Mouse (Mus musculus) neural tube, embryonic 15.5 days (tissue): Measurements from ENCODE around the gene Il15ra. TPM values are rescaled to one million over a fixed set of nuclear protein-coding genes. Genes with fewer than 3 reads are reported as not detected.

Experiments
- ATAC-seq: fragments of 200-750 bp; cut with Nextera tagmentation; 2 replicates; pipeline ENCODE4 v1.8.0; 2017; ENCODE audit warnings: mild to moderate bottlenecking, moderate TSS enrichment, moderate library complexity; ENCODE audit not compliant: low FRiP score
- H3K27ac ChIP-seq: fragments of 300-500 bp; sonication (generic); replicated peaks from 2 replicates; pipeline ENCODE4 v1.5.1; 2015; ENCODE audit warnings: mild to moderate bottlenecking, inconsistent platforms
- H3K27me3 ChIP-seq: fragments of 300-500 bp; sonication (generic); replicated peaks from 2 replicates; pipeline ENCODE4 v1.6.1; 2015; ENCODE audit warnings: inconsistent platforms
- H3K36me3 ChIP-seq: fragments of 300-500 bp; sonication (generic); 2 replicates; pipeline ENCODE4 v1.6.1; 2015; ENCODE audit warnings: inconsistent platforms
- H3K4me1 ChIP-seq: fragments of 300-500 bp; sonication (generic); 2 replicates; pipeline ENCODE4 v1.6.1; 2015; ENCODE audit warnings: inconsistent platforms
- H3K4me2 ChIP-seq: fragments of 300-500 bp; sonication (generic); 2 replicates; pipeline ENCODE4 v1.6.1; 2015; ENCODE audit warnings: inconsistent platforms, mild to moderate bottlenecking, moderate library complexity
- H3K4me3 ChIP-seq: fragments of 300-500 bp; sonication (generic); replicated peaks from 2 replicates; pipeline ENCODE4 v1.5.1; 2015; ENCODE audit warnings: mild to moderate bottlenecking, inconsistent platforms
- H3K9ac ChIP-seq: fragments of 300-500 bp; sonication (generic); replicated peaks from 2 replicates; pipeline ENCODE4 v1.6.1; 2015; ENCODE audit warnings: mild to moderate bottlenecking, inconsistent platforms
- H3K9me3 ChIP-seq: fragments of 300-500 bp; sonication (generic); replicated peaks from 2 replicates; pipeline ENCODE4 v1.6.1; 2016; ENCODE audit warnings: inconsistent platforms
- WGBS: fragments of 180-500 bp; shearing (Covaris S2); methylation state at CpG from one replicate; pipeline ENCODE4 v1.1.7; 2015; ENCODE audit warnings: mixed read lengths; 5-methylcytosine and 5-hydroxymethylcytosine counted together
- polyA plus RNA-seq: library from polyadenylated mRNA; unstranded; fragments of >200 nt; fragmentation: Nextera tagmentation; extraction: Ambion mirVana; gene quantifications from 2 replicates; pipeline ENCODE4 v1.2.1, GENCODE M21; 2015

Il15ra gene
- 1.6 and 8.1 TPM in 2 replicates for polyA plus RNA-seq

GRCm38 (mm10) chr2:11705201-11706025, at the start of gene Il15ra:
Il15ra (plus strand) TSS chr2:11705290.
- no peak within 1 kb of the TSS for H3K27ac ChIP-seq
- no peaks in the 10 kb centered on the region for H3K9me3 ChIP-seq
- H3K4me1 ChIP-seq, result peaks cover 18% of the 10 kb centered on the region
- WGBS, result under 1% methylated on average over 37 of the region's 37 CpGs
- peak within 1 kb of the TSS; percentile 99 for H3K4me2 ChIP-seq
- peaks cover 24% of the 10 kb centered on the region for H3K27me3 ChIP-seq
- no peaks in the 10 kb centered on the region for H3K36me3 ChIP-seq
- ATAC-seq, result peak; percentile 73
- peak within 1 kb of the TSS; percentile 48 for H3K9ac ChIP-seq
- H3K4me3 ChIP-seq, result peak within 1 kb of the TSS; percentile 57

GRCm38 (mm10) chr2:11657581-11657980, 47.5 kb upstream of the Il15ra start:
- Histone ChIP-seq H3K36me3 (no peaks in the 10 kb centered on the region), H3K4me2 (no peak overlapping the region), H3K9me3 (no peaks in the 10 kb centered on the region), H3K27me3 (no peaks in the 10 kb centered on the region), H3K27ac (no peak overlapping the region), H3K9ac (no peak overlapping the region), H3K4me3 (no peak overlapping the region), H3K4me1 (no peaks in the 10 kb centered on the region)
- 96% methylated on average over 2 of the region's 2 CpGs for WGBS
- ATAC-seq, result no peak

GRCm38 (mm10) chr2:11659263-11659662, 45.8 kb upstream of the Il15ra start:
- Histone ChIP-seq H3K27me3 (no peaks in the 10 kb centered on the region), H3K36me3 (no peaks in the 10 kb centered on the region), H3K27ac (no peak overlapping the region), H3K9me3 (no peaks in the 10 kb centered on the region), H3K4me2 (no peak overlapping the region), H3K4me1 (0 out of 2 replicates have a peak, but pooled peaks cover 3% of the 10 kb centered on the region), H3K9ac (no peak overlapping the region), H3K4me3 (no peak overlapping the region)
- ATAC-seq, result no peak
- 23% methylated on average over 2 of the region's 2 CpGs for WGBS

DNA sequence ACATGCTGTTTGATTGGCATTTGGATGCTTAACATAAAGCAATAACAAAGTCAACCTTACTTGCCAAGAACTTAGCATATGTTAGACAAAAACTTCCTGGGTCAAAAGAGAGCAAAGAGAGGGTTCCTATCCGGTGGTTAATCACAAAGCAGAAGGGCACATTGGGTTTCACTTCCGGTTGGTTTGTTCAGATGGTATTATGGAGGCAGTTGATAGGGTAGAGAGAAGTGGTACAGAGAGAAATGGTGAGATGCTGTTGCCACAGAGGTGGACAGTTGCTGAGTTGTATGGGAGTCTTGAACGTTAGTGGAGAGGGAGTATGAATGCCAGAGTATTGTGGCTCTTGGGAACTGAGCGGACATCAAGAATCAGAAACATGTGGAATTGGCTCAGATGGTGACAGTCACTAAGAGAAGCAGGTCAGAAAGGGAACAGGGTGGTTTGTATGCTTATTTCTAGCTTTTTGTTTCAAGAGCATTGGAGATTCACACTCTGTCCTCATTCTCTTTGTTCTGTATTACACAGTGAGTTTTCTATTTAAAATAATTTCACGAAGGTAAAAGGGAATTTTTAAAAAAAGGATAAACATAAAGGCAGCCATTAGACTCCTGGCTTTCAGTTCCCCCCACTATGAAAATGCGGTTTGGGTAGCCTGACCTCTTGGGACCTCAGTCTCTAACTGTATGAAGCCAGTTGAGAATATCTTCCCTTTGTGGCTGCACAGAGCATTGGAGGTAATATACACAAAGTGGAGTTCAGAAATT, 42.8 kb upstream of the Il15ra start:
- Histone ChIP-seq H3K9ac (no peak overlapping the region), H3K4me1 (0 out of 2 replicates have a peak, but pooled peaks cover 5% of the 10 kb centered on the region), H3K27ac (no peak overlapping the region), H3K4me2 (no peak overlapping the region), H3K27me3 (no peaks in the 10 kb centered on the region), H3K4me3 (no peak overlapping the region), H3K9me3 (no peaks in the 10 kb centered on the region), H3K36me3 (no peaks in the 10 kb centered on the region)
- 85% methylated on average over 6 of the region's 6 CpGs for WGBS
- no peak for ATAC-seq

DNA sequence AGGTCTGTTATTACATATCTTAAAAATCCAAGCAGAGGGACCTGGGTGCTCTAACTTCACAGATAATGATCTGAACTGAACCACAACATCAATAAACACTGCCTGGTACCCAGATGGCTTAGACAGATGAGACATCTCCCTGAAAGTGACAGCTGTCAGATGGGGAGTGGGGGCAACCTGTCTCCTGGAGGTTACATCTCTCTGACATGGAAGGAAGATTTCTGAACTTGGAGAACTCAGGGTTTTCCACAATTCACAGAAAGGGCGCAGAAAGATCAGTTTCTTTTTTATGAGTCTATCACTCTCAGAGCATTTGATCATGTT, 42.2 kb upstream of the Il15ra start:
- H3K36me3 ChIP-seq, result no peaks in the 10 kb centered on the region
- H3K9me3 ChIP-seq, result no peaks in the 10 kb centered on the region
- H3K9ac ChIP-seq, result no peak overlapping the region
- no peak for ATAC-seq
- H3K27ac ChIP-seq, result no peak overlapping the region
- H3K4me2 ChIP-seq, result no peak overlapping the region
- 100% methylated on average over 1 of the region's 1 CpGs for WGBS
- H3K4me1 ChIP-seq, result 0 out of 2 replicates have a peak, but pooled peaks cover 5% of the 10 kb centered on the region
- H3K4me3 ChIP-seq, result no peak overlapping the region
- no peaks in the 10 kb centered on the region for H3K27me3 ChIP-seq

- Histone ChIP-seq H3K4me1 (0 out of 2 replicates have a peak, but pooled peaks cover 5% of the 10 kb centered on the region), H3K27me3 (no peaks in the 10 kb centered on the region), H3K9ac (no peak overlapping the region), H3K9me3 (no peaks in the 10 kb centered on the region), H3K36me3 (no peaks in the 10 kb centered on the region), H3K4me2 (peak overlapping the region; percentile 52), H3K27ac (no peak overlapping the region), H3K4me3 (peak overlapping the region; percentile 27)
- WGBS, result 3% methylated on average over 10 of the region's 10 CpGs
- peak; percentile 96 for ATAC-seq
These were observed 41.1 kb upstream of the Il15ra start for GRCm38 (mm10) chr2:11663961-11664360.

GRCm38 (mm10) chr2:11664367-11664766, 40.7 kb upstream of the Il15ra start:
- H3K4me2 ChIP-seq, result peak overlapping the region; percentile 52
- peak; percentile 75 for ATAC-seq
- no peak overlapping the region for H3K9ac ChIP-seq
- WGBS, result 50% methylated on average over 6 of the region's 6 CpGs
- H3K27ac ChIP-seq, result no peak overlapping the region
- no peaks in the 10 kb centered on the region for H3K36me3 ChIP-seq
- H3K27me3 ChIP-seq, result no peaks in the 10 kb centered on the region
- no peaks in the 10 kb centered on the region for H3K9me3 ChIP-seq
- peak overlapping the region; percentile 27 for H3K4me3 ChIP-seq
- 0 out of 2 replicates have a peak, but pooled peaks cover 5% of the 10 kb centered on the region for H3K4me1 ChIP-seq

DNA sequence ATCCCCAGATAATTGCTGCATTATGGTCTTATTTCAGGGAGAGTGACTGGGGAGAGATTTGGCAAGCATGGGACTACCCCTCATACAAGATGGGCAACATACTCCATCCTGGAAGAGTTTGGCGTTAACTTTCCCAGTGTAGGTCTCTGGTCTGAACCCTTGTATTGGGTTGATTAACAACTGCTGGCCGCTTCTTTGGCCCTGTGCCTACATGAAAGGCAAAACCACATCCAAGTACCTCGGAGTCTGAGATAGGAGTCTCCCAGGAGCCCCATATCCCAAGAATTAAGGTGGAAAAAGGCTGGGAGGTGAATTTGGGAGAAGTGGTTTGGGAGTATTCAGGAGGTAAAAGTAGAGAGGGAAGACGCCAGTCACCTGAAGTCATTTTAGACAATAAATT, 40.3 kb upstream of the Il15ra start:
- no peaks in the 10 kb centered on the region for H3K36me3 ChIP-seq
- H3K27me3 ChIP-seq, result no peaks in the 10 kb centered on the region
- no peak for ATAC-seq
- no peak overlapping the region for H3K9ac ChIP-seq
- 86% methylated on average over 4 of the region's 4 CpGs for WGBS
- H3K27ac ChIP-seq, result no peak overlapping the region
- H3K4me1 ChIP-seq, result 0 out of 2 replicates have a peak, but pooled peaks cover 5% of the 10 kb centered on the region
- H3K4me2 ChIP-seq, result peak overlapping the region; percentile 52; the same call in 1 of the 2 replicates
- H3K4me3 ChIP-seq, result no peak overlapping the region
- H3K9me3 ChIP-seq, result no peaks in the 10 kb centered on the region

GRCm38 (mm10) chr2:11665326-11665725, 39.8 kb upstream of the Il15ra start:
- H3K4me1 ChIP-seq, result 0 out of 2 replicates have a peak, but pooled peaks cover 5% of the 10 kb centered on the region
- H3K27ac ChIP-seq, result no peak overlapping the region
- no peak overlapping the region for H3K4me3 ChIP-seq
- no peaks in the 10 kb centered on the region for H3K36me3 ChIP-seq
- H3K4me2 ChIP-seq, result no peak overlapping the region
- 95% methylated on average over 3 of the region's 3 CpGs for WGBS
- no peak overlapping the region for H3K9ac ChIP-seq
- no peak for ATAC-seq
- no peaks in the 10 kb centered on the region for H3K27me3 ChIP-seq
- no peaks in the 10 kb centered on the region for H3K9me3 ChIP-seq

GRCm38 (mm10) chr2:11672144-11672543, 32.9 kb upstream of the Il15ra start:
- Histone ChIP-seq H3K9me3 (no peaks in the 10 kb centered on the region), H3K9ac (no peak overlapping the region), H3K27ac (no peak overlapping the region), H3K4me3 (no peak overlapping the region), H3K4me1 (no peaks in the 10 kb centered on the region), H3K36me3 (no peaks in the 10 kb centered on the region), H3K4me2 (no peak overlapping the region), H3K27me3 (no peaks in the 10 kb centered on the region)
- WGBS, result 27% methylated on average over 3 of the region's 3 CpGs
- no peak for ATAC-seq

GRCm38 (mm10) chr2:11679626-11680025, 25.5 kb upstream of the Il15ra start:
- ATAC-seq, result no peak
- H3K36me3 ChIP-seq, result no peaks in the 10 kb centered on the region
- H3K9me3 ChIP-seq, result no peaks in the 10 kb centered on the region
- H3K4me2 ChIP-seq, result no peak overlapping the region
- WGBS, result 88% methylated on average over 7 of the region's 7 CpGs
- no peaks in the 10 kb centered on the region for H3K4me1 ChIP-seq
- no peak overlapping the region for H3K9ac ChIP-seq
- H3K27ac ChIP-seq, result no peak overlapping the region
- no peak overlapping the region for H3K4me3 ChIP-seq
- no peaks in the 10 kb centered on the region for H3K27me3 ChIP-seq

DNA sequence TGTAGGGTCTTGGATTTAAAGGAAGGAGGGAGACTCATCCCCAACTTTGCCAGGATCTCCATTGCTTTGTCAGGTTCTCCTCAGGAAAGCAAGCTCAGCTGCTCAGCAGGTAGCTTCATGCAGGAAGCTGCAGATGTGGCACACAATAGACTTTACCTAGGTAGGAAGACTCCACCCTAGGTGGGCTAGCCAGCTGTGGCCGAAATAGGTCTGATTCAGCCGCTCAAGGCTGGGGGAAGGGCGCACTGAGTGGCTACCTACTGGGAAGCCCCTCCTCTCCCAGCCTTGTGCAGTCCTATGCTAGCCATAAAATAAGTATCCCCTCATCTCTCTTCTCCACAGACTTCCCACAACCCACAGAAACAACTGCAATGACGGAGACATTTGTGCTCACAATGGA, 22.4 kb upstream of the Il15ra start:
- WGBS, result 52% methylated on average over 4 of the region's 4 CpGs
- Histone ChIP-seq H3K4me1 (no peaks in the 10 kb centered on the region), H3K9ac (no peak overlapping the region), H3K4me3 (no peak overlapping the region), H3K36me3 (no peaks in the 10 kb centered on the region), H3K27ac (no peak overlapping the region), H3K9me3 (no peaks in the 10 kb centered on the region), H3K4me2 (no peak overlapping the region), H3K27me3 (no peaks in the 10 kb centered on the region)
- ATAC-seq, result no peak
